Mouse (Mus musculus) heart, adult 2 months (tissue): ENCODE measurements at regions not wholly inside any gene's neighbourhood (a gene's known extent, or its start where the extent isn't known, plus 50 kb on each side); places are given as distances from the start of the nearest gene placed in this dataset.

Experiments
- DNase-seq, 2 experiments: peaks; one replicate each; pipeline ENCODE4 v3.0.0; 2021
- H3K27ac ChIP-seq: fragments of 200-600 bp; 2 replicates; pipeline ENCODE4 v1.8.1; 2022
- H3K27me3 ChIP-seq: fragments of 200-500 bp; 2 replicates; pipeline ENCODE4 v1.6.1; 2012; ENCODE audit warnings: mild to moderate bottlenecking, low read length, inconsistent platforms, mixed read lengths; ENCODE audit not compliant: control insufficient read depth, insufficient read depth
- H3K36me3 ChIP-seq: fragments of 200-500 bp; 2 replicates; pipeline ENCODE4 v1.6.1; 2012; ENCODE audit warnings: low read length, inconsistent platforms; ENCODE audit not compliant: control insufficient read depth, insufficient read depth
- H3K4me1 ChIP-seq: fragments of 200-500 bp; 2 replicates; pipeline ENCODE4 v1.6.1; 2011; ENCODE audit warnings: low read length; ENCODE audit not compliant: control insufficient read depth, insufficient read depth
- H3K4me3 ChIP-seq: fragments of 200-600 bp; 2 replicates; pipeline ENCODE4 v1.8.1; 2022
- H3K79me2 ChIP-seq: fragments of 200-500 bp; replicated peaks from 2 replicates; pipeline ENCODE4 v1.6.1; 2012; ENCODE audit warnings: mild to moderate bottlenecking, inconsistent platforms, low read length, moderate library complexity, mixed read lengths; ENCODE audit not compliant: control insufficient read depth, insufficient read depth
- H3K9ac ChIP-seq: fragments of 200-500 bp; 2 replicates; pipeline ENCODE4 v1.6.1; 2012; ENCODE audit warnings: low read depth, mild to moderate bottlenecking, control low read depth, inconsistent platforms, low read length, mixed read lengths
- CTCF ChIP-seq: fragments of 200-600 bp; IDR thresholded peaks from 2 replicates; pipeline ENCODE4 v1.8.1; 2022; ENCODE audit warnings: antibody characterized with exemption, mild to moderate bottlenecking, moderate library complexity
- EP300 ChIP-seq: fragments of 200-500 bp; IDR thresholded peaks from 2 replicates; pipeline ENCODE4 v1.6.1; 2011; ENCODE audit warnings: low read depth, low read length, control low read depth; ENCODE audit not compliant: insufficient read depth
- POLR2A ChIP-seq: fragments of 200-500 bp; IDR thresholded peaks from 2 replicates; pipeline ENCODE4 v1.6.1; 2011; ENCODE audit warnings: mild to moderate bottlenecking, low read depth, low read length, control low read depth; ENCODE audit not compliant: insufficient read depth
- WGBS: fragments of 180-500 bp; shearing (Covaris S2); methylation state at CpG from one replicate; pipeline ENCODE4 v1.1.7; 2018; 5-methylcytosine and 5-hydroxymethylcytosine counted together
- intact Hi-C: fragments of 180-260 bp; cut with DNase I; formaldehyde crosslinking; loops from one replicate; pipeline ENCODE4 v1.15.1; 2025

- Histone ChIP-seq H3K27ac (no peak overlapping the region), H3K4me1 (no peaks in the 10 kb centered on the region), H3K9ac (no peak overlapping the region), H3K79me2 (no peaks in the 10 kb centered on the region), H3K4me3 (no peak overlapping the region), H3K36me3 (no peaks in the 10 kb centered on the region), H3K27me3 (no peaks in the 10 kb centered on the region)
- TF ChIP-seq POLR2A (no peak), CTCF (no peak), EP300 (no peak)
- 79% methylated on average over 4 of the region's 4 CpGs for whole genome bisulfite sequencing
- intact Hi-C loops: no loop called here
- DNase-seq: no peak
Measured at GRCm38 (mm10) chr12:118510989-118511388, 209.7 kb upstream of the Sp4 start.

DNA sequence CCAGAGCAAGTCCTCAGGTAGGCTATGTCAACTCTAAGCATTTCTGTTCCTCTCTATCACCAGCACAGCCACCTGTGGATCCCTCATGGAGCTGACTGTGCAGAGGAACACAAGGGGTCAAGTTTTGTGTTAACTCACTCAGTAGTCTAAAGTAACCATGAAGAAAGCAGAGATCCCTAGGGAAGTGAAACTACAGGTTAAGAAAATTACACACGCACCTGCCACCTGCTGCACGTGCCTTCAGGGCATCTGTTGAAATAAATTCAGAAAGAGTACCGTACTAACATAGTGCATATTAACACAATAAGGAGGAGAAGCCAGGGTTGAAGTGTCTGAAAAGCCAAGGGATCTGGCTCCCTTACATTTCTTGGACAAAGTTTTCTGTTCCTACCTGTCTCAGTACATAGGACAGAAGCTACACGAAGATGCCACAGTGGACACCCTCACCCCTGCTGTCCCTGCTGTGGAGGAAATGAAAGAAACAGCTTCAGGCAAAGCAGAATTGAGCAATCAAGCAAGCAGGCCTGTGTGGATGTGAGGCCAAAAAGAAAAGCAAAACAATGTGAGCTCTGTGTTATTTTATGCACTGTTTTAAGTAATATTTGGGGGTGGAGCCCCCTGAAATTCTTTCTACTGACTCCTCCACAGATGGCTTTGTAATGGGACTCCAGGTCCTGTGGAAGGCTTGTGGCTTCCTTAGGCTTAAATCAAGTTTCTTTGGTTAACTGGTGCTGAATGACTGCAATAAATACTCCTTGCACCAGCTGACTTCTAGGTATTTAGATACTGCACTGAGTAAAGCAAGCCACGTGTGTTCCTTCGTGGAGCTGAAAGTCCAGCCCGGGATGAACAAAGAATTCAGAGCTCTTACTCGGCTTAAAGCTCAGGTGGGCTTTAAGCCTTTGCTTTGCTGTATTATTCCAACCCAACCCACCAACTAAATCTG lies 208.0 kb upstream of the Sp4 start:
- no peak overlapping the region for H3K9ac ChIP-seq
- no peak overlapping the region for H3K4me3 ChIP-seq
- TF ChIP-seq CTCF (no peak), EP300 (no peak), POLR2A (no peak)
- H3K36me3 ChIP-seq: no peaks in the 10 kb centered on the region
- H3K27ac ChIP-seq: no peak overlapping the region
- no peaks in the 10 kb centered on the region for H3K4me1 ChIP-seq
- 85% methylated on average over 8 of the region's 8 CpGs for WGBS
- no peaks in the 10 kb centered on the region for H3K27me3 ChIP-seq
- no peaks in the 10 kb centered on the region for H3K79me2 ChIP-seq
- no peak for DNase-seq
- intact Hi-C loops: no loop called here

GRCm38 (mm10) chr12:118500392-118500791 lies 199.2 kb upstream of the Sp4 start:
- no peak for TF ChIP-seq POLR2A
- Histone ChIP-seq H3K36me3 (no peaks in the 10 kb centered on the region), H3K9ac (no peak overlapping the region), H3K79me2 (no peaks in the 10 kb centered on the region), H3K27me3 (no peaks in the 10 kb centered on the region), H3K4me1 (no peaks in the 10 kb centered on the region), H3K4me3 (no peak overlapping the region), H3K27ac (no peak overlapping the region)
- intact Hi-C loops: no loop called here
- no peak for DNase-seq
- WGBS: 41% methylated on average over 5 of the region's 5 CpGs

GRCm38 (mm10) chr12:118488038-118488437 lies 186.8 kb upstream of the Sp4 start:
- no peak overlapping the region for H3K9ac ChIP-seq
- H3K79me2 ChIP-seq: no peaks in the 10 kb centered on the region
- H3K27ac ChIP-seq: no peak overlapping the region
- H3K27me3 ChIP-seq: no peaks in the 10 kb centered on the region
- WGBS: 70% methylated on average over 5 of the region's 5 CpGs
- no peaks in the 10 kb centered on the region for H3K36me3 ChIP-seq
- no peak overlapping the region for H3K4me3 ChIP-seq
- intact Hi-C loops: no loop called here
- no peaks in the 10 kb centered on the region for H3K4me1 ChIP-seq
- no peak for TF ChIP-seq CTCF
- TF ChIP-seq EP300: no peak
- TF ChIP-seq POLR2A: no peak
- DNase-seq: no peak

DNA sequence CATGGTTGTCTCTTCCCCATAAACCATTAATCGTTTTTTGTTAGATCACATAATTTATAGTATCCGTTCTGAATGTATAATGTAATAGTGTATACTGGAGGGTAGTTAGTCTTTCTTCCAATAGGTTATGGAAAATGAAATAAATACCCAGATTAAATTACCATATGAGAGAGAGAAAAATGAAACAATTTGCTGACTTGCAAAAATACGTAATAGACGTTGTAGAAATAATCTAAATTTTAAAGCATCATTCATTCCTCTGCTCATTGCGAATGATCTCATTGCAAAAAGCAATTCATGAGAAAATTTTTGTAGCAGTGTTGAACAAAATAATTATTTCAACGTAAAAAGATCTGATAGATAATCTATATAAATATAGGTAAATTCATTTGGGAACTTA lies 185.2 kb upstream of the Sp4 start:
- intact Hi-C loops: no loop called here
- Histone ChIP-seq H3K4me1 (no peaks in the 10 kb centered on the region), H3K4me3 (no peak overlapping the region), H3K9ac (no peak overlapping the region), H3K27ac (no peak overlapping the region), H3K27me3 (no peaks in the 10 kb centered on the region), H3K79me2 (no peaks in the 10 kb centered on the region), H3K36me3 (no peaks in the 10 kb centered on the region)
- WGBS: 85% methylated on average over 6 of the region's 6 CpGs
- DNase-seq: no peak
- TF ChIP-seq POLR2A: no peak
- no peak for TF ChIP-seq EP300
- TF ChIP-seq CTCF: no peak

GRCm38 (mm10) chr12:118481347-118481746 lies 180.1 kb upstream of the Sp4 start:
- no peak for TF ChIP-seq CTCF
- H3K4me3 ChIP-seq: no peak overlapping the region
- no peaks in the 10 kb centered on the region for H3K36me3 ChIP-seq
- no peak overlapping the region for H3K27ac ChIP-seq
- H3K4me1 ChIP-seq: no peaks in the 10 kb centered on the region
- H3K79me2 ChIP-seq: no peaks in the 10 kb centered on the region
- 69% methylated on average over 2 of the region's 2 CpGs for WGBS
- DNase-seq: no peak
- intact Hi-C loops: no loop called here
- no peak overlapping the region for H3K9ac ChIP-seq
- H3K27me3 ChIP-seq: no peaks in the 10 kb centered on the region
